Mouse (Mus musculus) cerebellum, adult 2 months (tissue): ENCODE measurements around the gene Slc6a15. TPM values are rescaled to one million over a fixed set of nuclear protein-coding genes. Genes with fewer than 3 reads are reported as not detected.

Source experiments
- DNase-seq, 2 experiments: peaks; one replicate each; pipeline ENCODE4 v3.0.0; 2021
- H3K27ac ChIP-seq: fragments of 200-500 bp; 2 replicates; pipeline ENCODE4 v1.5.1; 2012; ENCODE audit warnings: low read length, control low read depth, inconsistent platforms; ENCODE audit not compliant: insufficient read depth
- H3K27me3 ChIP-seq: fragments of 200-500 bp; 2 replicates; pipeline ENCODE4 v1.6.1; 2012; ENCODE audit warnings: inconsistent platforms, mild to moderate bottlenecking, low read length, moderate library complexity; ENCODE audit not compliant: control insufficient read depth, insufficient read depth
- H3K4me1 ChIP-seq: fragments of 200-500 bp; 2 replicates; pipeline ENCODE4 v1.6.1; 2011; ENCODE audit warnings: low read length; ENCODE audit not compliant: control insufficient read depth, insufficient read depth
- H3K4me3 ChIP-seq: fragments of 200-500 bp; replicated peaks from 2 replicates; pipeline ENCODE3; 2011; ENCODE audit warnings: mild to moderate bottlenecking, low read depth, low read length, control low read depth; ENCODE audit not compliant: insufficient read depth
- CTCF ChIP-seq: fragments of 200-500 bp; IDR thresholded peaks from 2 replicates; pipeline ENCODE4 v1.5.1; 2011; ENCODE audit warnings: low read depth, mild to moderate bottlenecking, control low read depth, low read length, moderate library complexity, borderline replicate concordance; ENCODE audit not compliant: insufficient read depth
- POLR2A ChIP-seq: fragments of 200-500 bp; IDR thresholded peaks from 2 replicates; pipeline ENCODE4 v1.6.1; 2011; ENCODE audit warnings: low read length, control low read depth, borderline replicate concordance; ENCODE audit not compliant: insufficient read depth
- WGBS: fragments of 180-500 bp; shearing (Covaris S2); methylation state at CpG from one replicate; pipeline ENCODE4 v1.1.7; 2018; 5-methylcytosine and 5-hydroxymethylcytosine counted together
- polyA plus RNA-seq: library from polyadenylated mRNA; depleted of rRNA; stranded (reverse); fragments of >200 nt; gene quantifications from 2 replicates; pipeline ENCODE4 v1.2.3, GENCODE M21; 2012; rRNA removed

Slc6a15 gene
- polyA plus RNA-seq, 1 experiment, result 46.9 TPM

- H3K4me3 ChIP-seq, result no peak overlapping the region
- peak in 1 of 2 experiments; percentile 44 for DNase-seq
- WGBS, result 17% methylated on average over 4 of the region's 4 CpGs
Observed at GRCm38 (mm10) chr10:103402171-103402570, 34.6 kb downstream of the Slc6a15 start.

DNA sequence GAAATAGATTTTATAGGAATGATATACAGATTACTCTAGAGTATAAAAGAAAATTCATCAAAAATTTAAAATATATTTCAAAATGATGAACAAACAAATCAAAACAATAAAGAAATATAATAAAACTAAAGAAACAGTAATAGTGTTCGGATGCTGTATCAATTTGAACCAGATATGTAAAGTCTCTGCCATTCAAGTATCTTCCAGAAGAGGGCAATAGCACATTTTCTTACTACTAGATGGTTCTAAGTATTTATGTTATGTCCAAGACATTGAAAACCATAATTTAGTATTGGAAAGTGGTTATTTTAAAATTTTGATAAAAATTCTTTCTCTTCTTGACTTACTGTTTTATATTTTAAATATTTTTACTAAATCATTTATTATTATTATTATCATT lies 60.1 kb downstream of the Slc6a15 start:
- TF ChIP-seq POLR2A (no peak), CTCF (no peak)
- no peaks in the 10 kb centered on the region for H3K4me1 ChIP-seq
- H3K27me3 ChIP-seq, result no peaks in the 10 kb centered on the region
- no peak for DNase-seq
- H3K27ac ChIP-seq, result no peak overlapping the region
- WGBS, result 83% methylated on average over 1 of the region's 1 CpGs
- no peak overlapping the region for H3K4me3 ChIP-seq

More at GRCm38 (mm10) chr10:103402171-103402570, 34.6 kb downstream of the Slc6a15 start:
- Histone ChIP-seq H3K4me1 (no peaks in the 10 kb centered on the region), H3K27me3 (no peaks in the 10 kb centered on the region), H3K27ac (no peak overlapping the region)
- TF ChIP-seq POLR2A, result no peak
- peak; percentile 55; the same call in 1 of the 2 replicates for TF ChIP-seq CTCF

- Histone ChIP-seq H3K27ac (no peak overlapping the region), H3K4me1 (no peaks in the 10 kb centered on the region), H3K27me3 (no peaks in the 10 kb centered on the region), H3K4me3 (no peak overlapping the region)
- DNase-seq, result no peak
- 89% methylated on average over 2 of the region's 2 CpGs for WGBS
- TF ChIP-seq CTCF (no peak), POLR2A (no peak)
Observed at GRCm38 (mm10) chr10:103442588-103442987, 75.0 kb downstream of the Slc6a15 start.

DNA sequence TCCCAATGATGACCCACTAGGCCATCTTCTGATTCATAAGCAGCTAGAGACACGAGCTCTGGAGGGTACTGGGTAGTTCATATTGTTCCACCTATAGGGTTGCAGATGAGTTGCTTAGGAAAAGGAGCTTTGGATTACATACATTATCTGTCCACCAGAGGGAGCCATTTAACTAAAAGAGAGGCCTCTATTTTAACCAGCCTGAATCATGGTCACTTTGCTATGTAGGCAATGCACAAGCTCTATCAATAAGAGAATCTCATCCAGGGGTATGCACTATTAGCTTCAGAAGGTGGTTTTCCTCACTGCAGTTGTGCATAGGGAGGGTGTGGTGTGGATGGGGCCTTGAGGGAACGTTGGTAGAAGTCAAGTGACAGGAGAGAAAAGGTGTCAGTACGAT lies 75.5 kb downstream of the Slc6a15 start:
- TF ChIP-seq CTCF (peak; percentile 51; the same call in 1 of the 2 replicates), POLR2A (no peak)
- Histone ChIP-seq H3K4me1 (no peaks in the 10 kb centered on the region), H3K27me3 (no peaks in the 10 kb centered on the region), H3K4me3 (no peak overlapping the region), H3K27ac (no peak overlapping the region)
- 46% methylated on average over 3 of the region's 3 CpGs for WGBS
- DNase-seq, result peak; percentile 17 to 44

- no peak for DNase-seq
- Histone ChIP-seq H3K4me3 (no peak overlapping the region), H3K27ac (no peak overlapping the region), H3K27me3 (no peaks in the 10 kb centered on the region), H3K4me1 (no peaks in the 10 kb centered on the region)
- TF ChIP-seq CTCF (no peak), POLR2A (no peak)
- WGBS, result 45% methylated on average over 2 of the region's 2 CpGs
Observed at GRCm38 (mm10) chr10:103448340-103448739, 80.8 kb downstream of the Slc6a15 start.

- WGBS, result 17% methylated on average over 1 of the region's 1 CpGs
- H3K27ac ChIP-seq, result no peak overlapping the region
- TF ChIP-seq CTCF, result no peak
- TF ChIP-seq POLR2A, result no peak
- H3K4me3 ChIP-seq, result no peak overlapping the region
- H3K27me3 ChIP-seq, result no peaks in the 10 kb centered on the region
- no peaks in the 10 kb centered on the region for H3K4me1 ChIP-seq
- no peak for DNase-seq
Observed at GRCm38 (mm10) chr10:103457896-103458295, 90.3 kb downstream of the Slc6a15 start.

Other genes with a start within 250 kb of the Slc6a15 start
- gene Lrriq1, start 131.5 kb upstream of the Slc6a15 start, polyA plus RNA-seq, result 0.44 and 0.57 TPM in 2 replicates